Mouse (Mus musculus): Measurements from ENCODE around the gene Wdr25.

DNA sequence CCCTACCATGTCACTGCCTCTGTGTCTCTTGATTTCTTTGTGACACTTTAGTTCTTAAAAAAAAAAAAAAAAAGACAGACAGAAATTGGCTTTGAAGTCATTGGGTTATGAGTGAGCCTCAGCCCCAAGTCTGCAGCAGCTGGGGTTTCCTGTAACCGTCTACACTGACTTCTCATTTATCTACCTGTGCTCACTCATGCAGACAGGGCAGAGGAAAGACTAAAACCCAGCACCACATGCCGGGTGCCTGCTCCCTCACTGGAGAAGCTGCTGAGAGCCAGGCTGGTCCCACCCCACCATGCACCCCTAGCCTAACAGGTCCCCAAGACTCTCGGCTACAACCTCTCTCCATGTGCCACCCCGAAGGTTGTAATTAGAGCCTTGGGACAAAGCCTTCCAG is 164.3 kb downstream of the Wdr25 start:
- TF ChIP-seq CTCF (IDR thresholded peaks at IDR 0.05; ENCODE audit: low read depth, low read length) (no peak), POLR2A (IDR thresholded peaks at IDR 0.05; ENCODE audit: borderline replicate concordance, low read depth, low read length) (no peak)

All from bone marrow macrophage, adult 2 months (primary cell).